Mouse (Mus musculus) myocyte (in vitro differentiated cells): ENCODE measurements around the gene Gabbr2. TPM values are rescaled to one million over a fixed set of nuclear protein-coding genes. Genes with fewer than 3 reads are reported as not detected.

ENCODE experiments used
- H3K27me3 ChIP-seq: one replicate; pipeline ENCODE4 v1.6.1; 2011; ENCODE audit not compliant: control insufficient read depth, insufficient read depth, insufficient read length
- H3K36me3 ChIP-seq: one replicate; pipeline ENCODE4 v1.6.1; 2011; ENCODE audit not compliant: control insufficient read depth, insufficient read depth
- H3K4me2 ChIP-seq: one replicate; pipeline ENCODE4 v1.6.1; 2011; ENCODE audit warnings: low read depth, control low read depth
- H3K4me3 ChIP-seq: one replicate; pipeline ENCODE4 v1.5.1; 2011; ENCODE audit warnings: mild to moderate bottlenecking, control low read depth, moderate library complexity
- H3K79me2 ChIP-seq: one replicate; pipeline ENCODE4 v1.6.1; 2011; ENCODE audit not compliant: control insufficient read depth, insufficient read depth
- H3ac ChIP-seq: one replicate; pipeline ENCODE4 v1.6.1; 2011; ENCODE audit not compliant: control insufficient read depth, insufficient read length
- CEBPB ChIP-seq: IDR thresholded peaks from 2 replicates; pipeline ENCODE4 v1.6.1; 2011; ENCODE audit warnings: mild to moderate bottlenecking, moderate library complexity; ENCODE audit not compliant: poor library complexity, insufficient read depth, severe bottlenecking
- E2F4 ChIP-seq: IDR thresholded peaks from one replicate; pipeline ENCODE4 v1.6.1; 2011; ENCODE audit warnings: mild to moderate bottlenecking, control low read depth, moderate library complexity; ENCODE audit not compliant: insufficient read depth
- MAX ChIP-seq: IDR thresholded peaks from one replicate; pipeline ENCODE4 v1.6.1; 2011; ENCODE audit warnings: low read depth, mild to moderate bottlenecking, control low read depth
- MYOD1 ChIP-seq, 3 experiments: IDR thresholded peaks; one replicate each; pipeline ENCODE4 v1.6.1; 2011; ENCODE audit warnings: control low read depth in 2 of 3, low read depth in 2 of 3, mild to moderate bottlenecking in 2 of 3, moderate library complexity in 1 of 3; ENCODE audit not compliant: insufficient read length in 2 of 3, control insufficient read depth in 1 of 3
- MYOG ChIP-seq, 3 experiments: IDR thresholded peaks; one replicate each; pipeline ENCODE4 v1.6.1; 2011; ENCODE audit warnings: control low read depth in 2 of 3, low read depth in 2 of 3, mild to moderate bottlenecking in 2 of 3; ENCODE audit not compliant: insufficient read length in 2 of 3, control insufficient read depth in 1 of 3, insufficient read depth in 1 of 3
- POLR2A ChIP-seq: IDR thresholded peaks from one replicate; pipeline ENCODE4 v1.6.1; 2011; ENCODE audit warnings: low read depth, mild to moderate bottlenecking, control low read depth, moderate library complexity; ENCODE audit not compliant: insufficient read length
- POLR2AphosphoS2 ChIP-seq: IDR thresholded peaks from one replicate; pipeline ENCODE4 v1.6.1; 2011; ENCODE audit warnings: low read depth, control low read depth; ENCODE audit not compliant: insufficient read length
- REST ChIP-seq: IDR thresholded peaks from one replicate; pipeline ENCODE4 v1.6.1; 2011; ENCODE audit warnings: mild to moderate bottlenecking, control low read depth, moderate library complexity; ENCODE audit not compliant: insufficient read depth, insufficient read length
- SRF ChIP-seq: IDR thresholded peaks from one replicate; pipeline ENCODE4 v1.6.1; 2011; ENCODE audit warnings: low read depth; ENCODE audit not compliant: control insufficient read depth, insufficient read length
- TCF12 ChIP-seq: IDR thresholded peaks from one replicate; pipeline ENCODE4 v1.6.1; 2011; ENCODE audit warnings: mild to moderate bottlenecking, control low read depth; ENCODE audit not compliant: poor library complexity, insufficient read depth, severe bottlenecking
- TCF3 ChIP-seq: IDR thresholded peaks from one replicate; pipeline ENCODE4 v1.6.1; 2011; ENCODE audit warnings: low read depth, control low read depth; ENCODE audit not compliant: insufficient read length
- USF1 ChIP-seq: IDR thresholded peaks from one replicate; pipeline ENCODE4 v1.6.1; 2011; ENCODE audit warnings: low read depth, mild to moderate bottlenecking, control low read depth, moderate library complexity
- polyA plus RNA-seq: library from polyadenylated mRNA; unstranded; fragments of >200 nt; fragmentation: generic; extraction: Trizol; gene quantifications from one replicate; pipeline ENCODE4 v1.2.1, GENCODE M21; 2012; ENCODE audit warnings: missing spikeins

Gabbr2 gene
- polyA plus RNA-seq, 1 experiment = not detected

- no peak overlapping the region for H3K4me3 ChIP-seq
- TF ChIP-seq MAX = no peak
- no peak for TF ChIP-seq POLR2AphosphoS2
- TF ChIP-seq POLR2A = no peak
- TF ChIP-seq SRF = no peak
- no peak for TF ChIP-seq MYOD1 (IDR thresholded peaks at IDR 0.05; ENCODE audit: control insufficient read depth in 1 of 3, insufficient read length in 2 of 3, low read depth in 2 of 3)
- no peak for TF ChIP-seq MYOG (IDR thresholded peaks at IDR 0.05; ENCODE audit: control insufficient read depth in 1 of 3, insufficient read depth in 1 of 3, insufficient read length in 2 of 3, low read depth in 2 of 3)
- TF ChIP-seq TCF12 = no peak
- no peak for TF ChIP-seq E2F4
- TF ChIP-seq REST = no peak
- no peak for TF ChIP-seq USF1
- no peak for TF ChIP-seq TCF3
- TF ChIP-seq CEBPB = no peak
- no peak overlapping the region for H3ac ChIP-seq
- H3K27me3 ChIP-seq = no peaks in the 10 kb centered on the region
- H3K4me2 ChIP-seq = no peak overlapping the region
- H3K79me2 ChIP-seq = no peaks in the 10 kb centered on the region
- H3K36me3 ChIP-seq = no peaks in the 10 kb centered on the region
These were observed 43.9 kb upstream of the Gabbr2 start for GRCm38 (mm10) chr4:47035536-47035935.

- H3K79me2 ChIP-seq = no peaks in the 10 kb centered on the region
- no peak overlapping the region for H3K4me3 ChIP-seq
- no peak overlapping the region for H3ac ChIP-seq
- no peak overlapping the region for H3K4me2 ChIP-seq
- H3K36me3 ChIP-seq = no peaks in the 10 kb centered on the region
- TF ChIP-seq MAX = no peak
- no peak for TF ChIP-seq TCF3
- no peak for TF ChIP-seq MYOD1 (IDR thresholded peaks at IDR 0.05; ENCODE audit: control insufficient read depth in 1 of 3, insufficient read length in 2 of 3, low read depth in 2 of 3)
- TF ChIP-seq REST = no peak
- no peak for TF ChIP-seq TCF12
- no peak for TF ChIP-seq SRF
- TF ChIP-seq CEBPB = no peak
- TF ChIP-seq MYOG (IDR thresholded peaks at IDR 0.05; ENCODE audit: control insufficient read depth in 1 of 3, insufficient read depth in 1 of 3, insufficient read length in 2 of 3, low read depth in 2 of 3) = no peak
- TF ChIP-seq POLR2AphosphoS2 = no peak
- no peak for TF ChIP-seq E2F4
- no peak for TF ChIP-seq USF1
- TF ChIP-seq POLR2A = no peak
- no peaks in the 10 kb centered on the region for H3K27me3 ChIP-seq
These were observed 40.5 kb upstream of the Gabbr2 start for GRCm38 (mm10) chr4:47032171-47032570.

DNA sequence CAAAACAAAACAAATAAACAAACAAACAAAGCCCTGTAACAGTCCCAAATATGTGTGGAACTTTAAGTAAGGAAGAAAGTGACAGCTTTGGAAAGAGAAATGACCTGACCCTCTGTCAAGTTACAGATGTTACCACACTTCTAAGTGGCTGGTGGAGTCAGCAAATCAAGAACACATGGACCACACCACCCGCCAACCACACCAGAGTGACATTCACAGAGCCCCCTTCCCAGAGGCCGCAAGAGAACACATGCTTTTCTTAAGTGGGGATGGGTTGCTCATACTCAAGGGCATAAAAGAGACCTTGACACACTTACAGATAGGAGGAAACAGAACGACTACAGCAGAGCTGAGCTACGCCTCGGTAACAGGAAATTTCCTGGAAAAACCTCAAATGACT is 37.1 kb upstream of the Gabbr2 start:
- H3ac ChIP-seq = no peak overlapping the region
- H3K27me3 ChIP-seq = no peaks in the 10 kb centered on the region
- no peak overlapping the region for H3K4me3 ChIP-seq
- H3K79me2 ChIP-seq = no peaks in the 10 kb centered on the region
- no peak overlapping the region for H3K4me2 ChIP-seq
- no peaks in the 10 kb centered on the region for H3K36me3 ChIP-seq
- no peak for TF ChIP-seq TCF3
- TF ChIP-seq POLR2AphosphoS2 = no peak
- TF ChIP-seq REST = no peak
- no peak for TF ChIP-seq SRF
- TF ChIP-seq MYOD1 (IDR thresholded peaks at IDR 0.05; ENCODE audit: control insufficient read depth in 1 of 3, insufficient read length in 2 of 3, low read depth in 2 of 3) = no peak
- TF ChIP-seq MYOG (IDR thresholded peaks at IDR 0.05; ENCODE audit: control insufficient read depth in 1 of 3, insufficient read depth in 1 of 3, insufficient read length in 2 of 3, low read depth in 2 of 3) = no peak
- TF ChIP-seq USF1 = no peak
- no peak for TF ChIP-seq MAX

- H3K79me2 ChIP-seq = no peaks in the 10 kb centered on the region
- no peak overlapping the region for H3ac ChIP-seq
- H3K27me3 ChIP-seq = no peaks in the 10 kb centered on the region
- no peaks in the 10 kb centered on the region for H3K36me3 ChIP-seq
- no peak overlapping the region for H3K4me3 ChIP-seq
- no peak overlapping the region for H3K4me2 ChIP-seq
- TF ChIP-seq MYOG (IDR thresholded peaks at IDR 0.05; ENCODE audit: control insufficient read depth in 1 of 3, insufficient read depth in 1 of 3, insufficient read length in 2 of 3, low read depth in 2 of 3) (no peak), USF1 (no peak), REST (no peak), POLR2A (no peak), CEBPB (no peak), MYOD1 (IDR thresholded peaks at IDR 0.05; ENCODE audit: control insufficient read depth in 1 of 3, insufficient read length in 2 of 3, low read depth in 2 of 3) (no peak), E2F4 (no peak), MAX (no peak), SRF (no peak), POLR2AphosphoS2 (no peak), TCF3 (no peak), TCF12 (no peak)
These were observed 32.3 kb upstream of the Gabbr2 start for GRCm38 (mm10) chr4:47023949-47024348.
